Mouse (Mus musculus): ENCODE results near the gene Xcr1. TPM values are rescaled to one million over a fixed set of nuclear protein-coding genes. Genes with fewer than 3 reads are reported as not detected.

Xcr1 gene
- polyA plus RNA-seq, 1 experiment from 2014 or later: 0.05 TPM

DNA sequence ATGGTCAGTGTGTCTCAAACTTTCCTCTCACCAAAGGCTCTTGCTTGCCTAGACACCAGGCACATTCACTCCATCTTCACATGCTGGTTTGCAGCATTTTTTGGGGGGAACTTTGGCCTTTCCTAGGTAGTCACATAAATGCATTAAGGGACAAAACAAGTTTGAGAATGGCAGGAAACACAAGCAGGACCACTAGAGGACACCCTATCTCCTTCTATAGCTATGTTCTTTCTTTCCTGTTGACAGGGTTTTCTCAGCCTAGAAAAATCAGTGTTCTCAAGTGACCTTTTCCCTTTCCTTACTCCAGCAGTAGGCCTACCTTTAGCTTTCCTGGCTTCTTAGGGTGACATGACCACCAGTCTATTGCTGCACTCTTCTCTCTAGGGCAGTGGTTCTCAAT, 58.9 kb downstream of the Xcr1 start:
- Histone ChIP-seq H3K27ac (ENCODE audit: low read length) (no peak overlapping the region), H3K4me3 (ENCODE audit: low read length) (no peak overlapping the region), H3K4me1 (replicated peaks; ENCODE audit: control insufficient read depth, insufficient read depth, low read length) (no peaks in the 10 kb centered on the region), H3K27me3 (ENCODE audit: control insufficient read depth, insufficient read depth, low read depth, low read length) (no peaks in the 10 kb centered on the region), H3K9ac (ENCODE audit: low read length) (no peak overlapping the region), H3K4me2 (ENCODE audit: low read depth, low read length) (no peak overlapping the region), H3K9me3 (ENCODE audit: control insufficient read depth, low read length) (no peaks in the 10 kb centered on the region), H3K36me3 (ENCODE audit: control insufficient read depth, insufficient read depth, low read length) (peaks cover 8% of the 10 kb centered on the region)
- ATAC-seq (ENCODE audit: low read depth): no peak

DNA sequence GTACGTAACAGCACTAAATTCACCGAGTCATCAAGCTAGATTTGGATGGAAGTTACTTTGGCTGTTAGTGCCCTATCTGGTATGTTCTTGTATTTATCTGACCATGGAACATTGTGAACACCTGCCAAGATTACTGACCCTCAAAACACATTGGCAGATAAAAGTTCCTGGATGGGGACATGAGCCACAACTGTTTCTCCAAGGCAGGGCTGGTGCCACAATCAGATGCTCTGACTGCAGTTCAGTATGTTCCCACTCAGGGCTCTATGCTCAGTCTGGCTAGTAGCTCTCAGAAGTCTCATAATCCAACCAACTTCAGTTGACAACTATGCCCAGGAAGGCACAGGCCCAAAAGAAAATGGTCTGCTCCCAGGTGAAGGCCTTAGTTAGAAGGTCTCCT, 59.4 kb downstream of the Xcr1 start:
- Histone ChIP-seq H3K4me2 (ENCODE audit: low read depth, low read length) (no peak overlapping the region), H3K27me3 (ENCODE audit: control insufficient read depth, insufficient read depth, low read depth, low read length) (no peaks in the 10 kb centered on the region), H3K4me3 (ENCODE audit: low read length) (no peak overlapping the region), H3K9ac (ENCODE audit: low read length) (no peak overlapping the region), H3K4me1 (replicated peaks; ENCODE audit: control insufficient read depth, insufficient read depth, low read length) (no peaks in the 10 kb centered on the region), H3K36me3 (ENCODE audit: control insufficient read depth, insufficient read depth, low read length) (peaks cover 8% of the 10 kb centered on the region), H3K9me3 (ENCODE audit: control insufficient read depth, low read length) (no peaks in the 10 kb centered on the region), H3K27ac (ENCODE audit: low read length) (no peak overlapping the region)
- ATAC-seq (ENCODE audit: low read depth): no peak
- 93% methylated on average over 2 of the region's 2 CpGs for WGBS

Other genes with a start within 250 kb of the Xcr1 start
- 0.20 and 0.24 TPM in 2 replicates for gene Slc6a20b, start 229.5 kb downstream of the Xcr1 start, polyA plus RNA-seq (2015; fragmentation: Nextera tagmentation; extraction: Ambion mirVana)
- gene Ccr9, start 183.6 kb downstream of the Xcr1 start, polyA plus RNA-seq (2015; fragmentation: Nextera tagmentation; extraction: Ambion mirVana): 0.36 and 0.92 TPM in 2 replicates
- 0.18 and 0.48 TPM in 2 replicates for gene Slc6a20a, start 183.1 kb downstream of the Xcr1 start, polyA plus RNA-seq (2015; fragmentation: Nextera tagmentation; extraction: Ambion mirVana)
- gene Lztfl1, start 144.3 kb downstream of the Xcr1 start, polyA plus RNA-seq (2015; fragmentation: Nextera tagmentation; extraction: Ambion mirVana): 50.9 and 51.6 TPM in 2 replicates
- gene Cxcr6, start 55.6 kb downstream of the Xcr1 start, polyA plus RNA-seq (2015; fragmentation: Nextera tagmentation; extraction: Ambion mirVana): 0.43 and 0.75 TPM in 2 replicates
- 14.2 and 15.5 TPM in 2 replicates for gene Fyco1, start 10.1 kb downstream of the Xcr1 start, polyA plus RNA-seq (2015; fragmentation: Nextera tagmentation; extraction: Ambion mirVana)
- 4.0 and 4.5 TPM in 2 replicates for gene Ccr1, start 106.7 kb upstream of the Xcr1 start, polyA plus RNA-seq (2015; fragmentation: Nextera tagmentation; extraction: Ambion mirVana)
- not detected in 2 replicates for gene Ccr1l1, start 116.4 kb upstream of the Xcr1 start, polyA plus RNA-seq (2015; fragmentation: Nextera tagmentation; extraction: Ambion mirVana)
- gene Ccr3, start 159.9 kb upstream of the Xcr1 start, polyA plus RNA-seq (2015; fragmentation: Nextera tagmentation; extraction: Ambion mirVana): 0.08 and 0.10 TPM in 2 replicates
- 8.1 and 9.4 TPM in 2 replicates for gene Ccr2, start 239.9 kb upstream of the Xcr1 start, polyA plus RNA-seq (2015; fragmentation: Nextera tagmentation; extraction: Ambion mirVana)